ENCODE assay signal across 22 mouse cellular contexts in genomic region chr1:133671266-133671665, GRCm38 (mm10). TPM values are rescaled to one million over a fixed set of nuclear protein-coding genes. Genes with fewer than 3 reads are reported as not detected.
"Had no signal": no experiment of that assay in that cellular context is flagged by ENCODE, and none has a peak within 500 bp of the region (broad histone marks: within the 10 kb centered on the region; RNA-seq: fewer than 3 reads in every experiment).

No protein-coding gene starts in this region.

- H3K4me1 ChIP-seq: kidney, embryonic 15.5 days; limb, embryonic 12.5 days; limb, embryonic 15.5 days; liver, embryonic 15.5 days; lung, embryonic 15.5 days had no signal

- H3K4me2 ChIP-seq: kidney, embryonic 15.5 days; limb, embryonic 12.5 days; limb, embryonic 15.5 days; liver, embryonic 11.5 days; liver, embryonic 15.5 days; lung, embryonic 15.5 days; midbrain, embryonic 11.5 days had no signal

- H3K4me3 ChIP-seq: kidney, embryonic 15.5 days; left cerebral cortex, adult 2 months; limb, embryonic 12.5 days; limb, embryonic 15.5 days; liver, embryonic 15.5 days; lung, embryonic 15.5 days had no signal

- H3K27ac ChIP-seq: kidney, embryonic 15.5 days; left cerebral cortex, adult 2 months; limb, embryonic 12.5 days; limb, embryonic 15.5 days; liver, embryonic 15.5 days; lung, embryonic 15.5 days; stomach, postnatal 0 days had no signal

- H3K9ac ChIP-seq: kidney, embryonic 15.5 days; limb, embryonic 12.5 days; limb, embryonic 15.5 days; liver, embryonic 15.5 days; lung, embryonic 15.5 days had no signal

- H3K36me3 ChIP-seq: kidney, embryonic 15.5 days; limb, embryonic 12.5 days; limb, embryonic 15.5 days; liver, embryonic 15.5 days; lung, embryonic 15.5 days had no signal

- H3K9me3 ChIP-seq: kidney, embryonic 15.5 days; limb, embryonic 12.5 days; limb, embryonic 15.5 days; liver, embryonic 15.5 days; lung, embryonic 15.5 days had no signal

- H3K27me3 ChIP-seq: kidney, embryonic 15.5 days; limb, embryonic 12.5 days; limb, embryonic 15.5 days; lung, embryonic 15.5 days had no signal

- DNase-seq: kidney, postnatal 10 days; kidney, postnatal 36 days; layer of hippocampus, postnatal 36 days; lung, adult 18-20 months; lung, postnatal 14 days; lung, postnatal 4 days; midbrain, embryonic 14.5 days; thymus, postnatal 25 days had no signal

RNA-seq across cellular contexts. Expression of gene Zbed6, which starts 10.6 kb away (rescaled TPM):
- polyA plus RNA-seq: kidney, embryonic 15.5 days; limb, embryonic 12.5 days; limb, embryonic 15.5 days; liver, embryonic 11.5 days; liver, embryonic 15.5 days; lung, embryonic 15.5 days; midbrain, embryonic 11.5 days; midbrain, embryonic 14.5 days; neural tube, embryonic 11.5 days; neural tube, embryonic 14.5 days; stomach, embryonic 14.5 days; stomach, postnatal 0 days had no signal

RNA-seq across cellular contexts. Expression of gene Lax1, which starts 18.6 kb away (rescaled TPM):
- total RNA-seq: layer of hippocampus, adult 8-10 months; layer of hippocampus, postnatal 36 days; midbrain, postnatal 0 days had no signal
- polyA plus RNA-seq: midbrain, embryonic 14.5 days; midbrain, postnatal 0 days had no signal
